Mouse (Mus musculus) layer of hippocampus, postnatal 36 days (tissue): ENCODE measurements around the gene Btbd35f7. TPM values are rescaled to one million over a fixed set of nuclear protein-coding genes. Genes with fewer than 3 reads are reported as not detected.
"Not testable (repeated sequence)": the region's sequence is repeated elsewhere in the genome, so short reads cannot be mapped to it uniquely, and the experiment has no call there.

Source experiments
- DNase-seq, 2 experiments: peaks; one replicate each; pipeline ENCODE4 v3.0.0; 2022
- total RNA-seq, 2 experiments: library from RNA; stranded (reverse); gene quantifications; 2 replicates each; pipeline ENCODE4 v1.2.3; 2021

Btbd35f7 gene
- total RNA-seq = not detected

DNA sequence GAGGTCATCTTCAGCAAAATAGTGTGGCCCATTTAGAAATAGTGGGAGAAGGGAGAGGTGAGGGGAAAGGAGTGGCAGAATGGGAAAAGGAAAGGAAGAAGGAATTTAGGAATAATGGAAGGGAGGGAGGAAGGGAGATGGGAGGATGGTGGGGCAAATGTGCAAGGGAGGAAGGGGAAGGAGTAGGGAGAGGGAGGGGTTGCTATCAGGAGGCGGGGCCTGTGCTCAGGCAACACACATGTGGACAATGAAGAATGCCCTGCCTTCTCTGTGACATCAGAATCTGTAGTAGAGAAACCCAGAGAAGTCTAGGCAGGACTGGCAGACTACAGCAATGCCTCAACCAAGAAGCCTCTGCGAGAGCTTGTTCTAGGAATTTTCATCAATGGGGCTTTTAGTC lies at the start of gene Btbd35f7:
Btbd35f7 (plus strand) TSS at position 301 of the 400 bp plus-strand sequence.
- DNase-seq = not testable (repeated sequence)

Other genes with a start within 250 kb of the Btbd35f7 start
- gene Mycs, start 199.8 kb upstream of the Btbd35f7 start, total RNA-seq = not detected